Mouse (Mus musculus): ENCODE measurements at regions not wholly inside any gene's neighbourhood (a gene's known extent, or its start where the extent isn't known, plus 50 kb on each side); places are given as distances from the start of the nearest gene placed in this dataset.

GRCm38 (mm10) chr15:93846797-93847196, 251.1 kb upstream of the Prickle1 start:
- Histone ChIP-seq H3K27ac (no peak overlapping the region), H3K4me2 (ENCODE audit: low read depth) (no peak overlapping the region), H3K9me3 (ENCODE audit: control insufficient read depth, low read length) (no peaks in the 10 kb centered on the region), H3K4me1 (replicated peaks; ENCODE audit: control insufficient read depth in 2 of 2, insufficient read depth in 2 of 2, low read length in 1 of 2) (no peaks in the 10 kb centered on the region), H3K27me3 (ENCODE audit: control insufficient read depth, insufficient read depth, low read length) (no peaks in the 10 kb centered on the region), H3K36me3 (replicated peaks; ENCODE audit: control insufficient read depth, insufficient read depth, low read depth) (no peaks in the 10 kb centered on the region), H3K4me3 (ENCODE audit: insufficient read depth in 1 of 2, low read depth in 2 of 2, low read length in 2 of 2) (no peak overlapping the region), H3K9ac (replicated peaks) (no peak overlapping the region)
- TF ChIP-seq EP300 (IDR thresholded peaks at IDR 0.05; ENCODE audit: low read depth): no peak
- TF ChIP-seq CTCF (IDR thresholded peaks at IDR 0.05; ENCODE audit: low read depth): no peak
- DNase-seq (ENCODE audit: low read depth in 3 of 3, low spot score in 3 of 3) (no peak), ATAC-seq (ENCODE audit: insufficient read depth) (no peak)
- 28% methylated on average over 4 of the region's 4 CpGs for WGBS (ENCODE audit: insufficient replicate concordance)

DNA sequence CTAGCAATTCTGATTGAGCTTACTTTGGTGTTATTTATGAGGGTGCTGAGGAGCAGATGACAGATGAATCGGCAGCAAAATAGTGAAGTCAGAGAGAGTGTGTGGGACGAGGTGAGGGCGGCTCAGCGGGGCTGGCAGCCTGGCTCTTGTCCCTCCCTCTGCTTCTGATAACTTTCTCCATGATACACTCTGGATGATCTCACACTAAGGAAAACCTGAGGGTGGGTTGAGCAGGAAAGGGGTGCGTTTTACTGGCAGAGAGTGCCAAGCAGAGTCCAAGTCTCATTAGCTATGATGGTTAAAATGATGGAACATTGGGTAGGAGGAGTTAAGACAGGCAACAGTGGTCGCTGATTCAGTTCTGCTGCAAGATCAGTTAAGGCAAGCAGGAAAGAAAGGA, 250.1 kb upstream of the Prickle1 start:
- H3K9me3 ChIP-seq (ENCODE audit: control insufficient read depth, low read length): no peaks in the 10 kb centered on the region
- no peak overlapping the region for H3K9ac ChIP-seq (replicated peaks)
- no peak for DNase-seq (ENCODE audit: low read depth in 3 of 3, low spot score in 3 of 3)
- 64% methylated on average over 6 of the region's 6 CpGs for WGBS (ENCODE audit: insufficient replicate concordance)
- no peaks in the 10 kb centered on the region for H3K4me1 ChIP-seq (replicated peaks; ENCODE audit: control insufficient read depth in 2 of 2, insufficient read depth in 2 of 2, low read length in 1 of 2)
- H3K4me3 ChIP-seq (ENCODE audit: insufficient read depth in 1 of 2, low read depth in 2 of 2, low read length in 2 of 2): no peak overlapping the region
- H3K36me3 ChIP-seq (replicated peaks; ENCODE audit: control insufficient read depth, insufficient read depth, low read depth): no peaks in the 10 kb centered on the region
- no peak overlapping the region for H3K4me2 ChIP-seq (ENCODE audit: low read depth)
- H3K27me3 ChIP-seq (ENCODE audit: control insufficient read depth, insufficient read depth, low read length): no peaks in the 10 kb centered on the region
- no peak overlapping the region for H3K27ac ChIP-seq
- no peak for TF ChIP-seq CTCF (IDR thresholded peaks at IDR 0.05; ENCODE audit: low read depth)
- no peak for TF ChIP-seq EP300 (IDR thresholded peaks at IDR 0.05; ENCODE audit: low read depth)
- no peak for ATAC-seq (ENCODE audit: insufficient read depth)

DNA sequence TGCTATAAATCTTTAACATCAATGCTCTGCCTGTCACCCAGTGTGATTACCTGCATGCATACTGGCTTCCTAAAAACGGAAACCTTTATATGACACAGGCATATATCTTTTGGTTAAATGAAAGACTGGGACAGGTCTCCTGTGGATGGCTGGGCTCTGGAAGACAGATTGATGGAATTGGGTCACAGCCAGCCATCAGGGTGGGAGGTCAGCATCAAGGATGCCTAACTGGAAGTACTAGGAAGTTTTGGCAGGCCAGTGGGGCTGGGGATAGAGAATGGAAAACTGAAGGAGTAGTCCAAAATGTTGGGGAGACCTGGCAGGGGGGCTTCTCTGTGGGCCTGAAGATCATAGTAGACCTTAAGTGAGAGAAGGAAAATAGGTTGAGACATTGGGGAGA, 237.3 kb upstream of the Prickle1 start:
- DNase-seq (ENCODE audit: low read depth in 3 of 3, low spot score in 3 of 3): no peak
- H3K4me3 ChIP-seq (ENCODE audit: insufficient read depth in 1 of 2, low read depth in 2 of 2, low read length in 2 of 2): no peak overlapping the region
- no peaks in the 10 kb centered on the region for H3K36me3 ChIP-seq (replicated peaks; ENCODE audit: control insufficient read depth, insufficient read depth, low read depth)
- no peak for ATAC-seq (ENCODE audit: insufficient read depth)
- no peak overlapping the region for H3K9ac ChIP-seq (replicated peaks)
- no peaks in the 10 kb centered on the region for H3K9me3 ChIP-seq (ENCODE audit: control insufficient read depth, low read length)
- H3K27ac ChIP-seq: no peak overlapping the region
- H3K4me2 ChIP-seq (ENCODE audit: low read depth): no peak overlapping the region
- no peaks in the 10 kb centered on the region for H3K4me1 ChIP-seq (replicated peaks; ENCODE audit: control insufficient read depth in 2 of 2, insufficient read depth in 2 of 2, low read length in 1 of 2)
- TF ChIP-seq CTCF (IDR thresholded peaks at IDR 0.05; ENCODE audit: low read depth) (no peak), EP300 (IDR thresholded peaks at IDR 0.05; ENCODE audit: low read depth) (no peak)
- WGBS (ENCODE audit: insufficient replicate concordance): 53% methylated on average over 1 of the region's 1 CpGs
- H3K27me3 ChIP-seq (ENCODE audit: control insufficient read depth, insufficient read depth, low read length): no peaks in the 10 kb centered on the region

DNA sequence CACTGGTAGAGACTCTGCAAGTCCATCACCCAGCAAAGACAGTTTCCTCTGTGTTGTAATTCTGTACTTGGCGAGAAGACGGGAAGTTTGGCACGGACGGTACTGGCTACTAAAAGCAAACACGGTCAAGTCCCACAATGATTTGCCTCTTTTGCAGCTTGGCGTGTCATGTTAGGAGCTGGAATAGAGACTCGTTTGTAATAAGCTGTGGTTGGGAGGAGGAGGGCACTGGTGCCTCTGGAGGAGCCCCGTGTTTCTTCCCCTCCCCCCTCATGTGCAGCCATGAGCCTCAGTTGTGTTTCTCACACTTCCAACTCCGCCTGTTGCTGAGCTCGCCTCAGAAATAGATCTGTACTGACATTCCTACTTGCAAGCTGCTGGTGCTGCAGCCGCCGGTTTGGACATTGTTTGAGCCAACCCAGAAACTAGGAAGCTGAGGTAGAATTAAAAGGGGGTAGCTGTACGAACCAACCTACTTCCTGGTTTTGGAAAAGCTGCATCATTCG, 236.8 kb upstream of the Prickle1 start:
- H3K4me3 ChIP-seq (ENCODE audit: insufficient read depth in 1 of 2, low read depth in 2 of 2, low read length in 2 of 2): no peak overlapping the region
- DNase-seq (ENCODE audit: low read depth in 3 of 3, low spot score in 3 of 3) (no peak), ATAC-seq (ENCODE audit: insufficient read depth) (no peak)
- no peak overlapping the region for H3K9ac ChIP-seq (replicated peaks)
- no peak overlapping the region; the same call in 1 of the 2 replicates for H3K4me2 ChIP-seq (ENCODE audit: low read depth)
- no peak overlapping the region for H3K27ac ChIP-seq
- TF ChIP-seq EP300 (IDR thresholded peaks at IDR 0.05; ENCODE audit: low read depth) (no peak), CTCF (IDR thresholded peaks at IDR 0.05; ENCODE audit: low read depth) (no peak)
- H3K9me3 ChIP-seq (ENCODE audit: control insufficient read depth, low read length): no peaks in the 10 kb centered on the region
- no peaks in the 10 kb centered on the region for H3K36me3 ChIP-seq (replicated peaks; ENCODE audit: control insufficient read depth, insufficient read depth, low read depth)
- no peaks in the 10 kb centered on the region for H3K4me1 ChIP-seq (replicated peaks; ENCODE audit: control insufficient read depth in 2 of 2, insufficient read depth in 2 of 2, low read length in 1 of 2)
- WGBS (ENCODE audit: insufficient replicate concordance): 32% methylated on average over 14 of the region's 14 CpGs
- H3K27me3 ChIP-seq (ENCODE audit: control insufficient read depth, insufficient read depth, low read length): no peaks in the 10 kb centered on the region

DNA sequence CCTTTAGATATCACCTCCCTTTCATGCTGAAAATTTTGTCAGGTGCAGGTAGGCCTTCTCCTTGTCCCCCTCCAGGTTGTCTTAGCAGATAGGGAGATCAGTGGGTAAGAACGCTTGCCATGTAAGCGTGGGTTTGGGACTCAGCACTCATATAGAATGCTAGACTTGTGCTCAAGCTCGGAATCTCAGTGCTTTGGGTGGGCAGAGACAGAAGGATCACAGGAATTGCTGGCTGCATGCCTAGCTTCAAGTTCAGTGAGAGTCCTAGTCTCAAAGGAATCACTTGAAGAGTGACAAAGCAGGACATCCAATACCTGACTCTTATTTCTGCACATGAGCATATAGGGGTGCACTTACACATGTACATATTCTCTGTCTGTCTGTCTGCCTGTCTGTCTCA, 235.5 kb upstream of the Prickle1 start:
- H3K9ac ChIP-seq (replicated peaks): no peak overlapping the region
- H3K27me3 ChIP-seq (ENCODE audit: control insufficient read depth, insufficient read depth, low read length): no peaks in the 10 kb centered on the region
- H3K27ac ChIP-seq: no peak overlapping the region
- TF ChIP-seq EP300 (IDR thresholded peaks at IDR 0.05; ENCODE audit: low read depth) (no peak), CTCF (IDR thresholded peaks at IDR 0.05; ENCODE audit: low read depth) (no peak)
- DNase-seq (ENCODE audit: low read depth in 3 of 3, low spot score in 3 of 3) (no peak), ATAC-seq (ENCODE audit: insufficient read depth) (no peak)
- no peak overlapping the region for H3K4me3 ChIP-seq (ENCODE audit: insufficient read depth in 1 of 2, low read depth in 2 of 2, low read length in 2 of 2)
- H3K4me2 ChIP-seq (ENCODE audit: low read depth): no peak overlapping the region
- no peaks in the 10 kb centered on the region for H3K36me3 ChIP-seq (replicated peaks; ENCODE audit: control insufficient read depth, insufficient read depth, low read depth)
- H3K4me1 ChIP-seq (replicated peaks; ENCODE audit: control insufficient read depth in 2 of 2, insufficient read depth in 2 of 2, low read length in 1 of 2): no peaks in the 10 kb centered on the region
- 54% methylated on average over 3 of the region's 3 CpGs for WGBS (ENCODE audit: insufficient replicate concordance)
- H3K9me3 ChIP-seq (ENCODE audit: control insufficient read depth, low read length): no peaks in the 10 kb centered on the region

Measured in liver, embryonic 14.5 days (tissue).